Mouse (Mus musculus): Measurements from ENCODE around the gene Cbx5. TPM values are rescaled to one million over a fixed set of nuclear protein-coding genes. Genes with fewer than 3 reads are reported as not detected.
"Not testable (repeated sequence)": the region's sequence is repeated elsewhere in the genome, so short reads cannot be mapped to it uniquely, and the experiment has no call there.

The Cbx5 gene
- polyA plus RNA-seq, 1 experiment from 2014 or later = 70.4 TPM

- Histone ChIP-seq H3K4me2 (ENCODE audit: low read depth, low read length) (no peak overlapping the region), H3K4me3 (ENCODE audit: low read length) (no peak overlapping the region), H3K27me3 (replicated peaks; ENCODE audit: control insufficient read depth, insufficient read depth, low read length) (no peaks in the 10 kb centered on the region), H3K4me1 (ENCODE audit: control insufficient read depth, insufficient read depth, low read length) (peaks cover 17% of the 10 kb centered on the region), H3K9ac (ENCODE audit: low read depth, low read length) (no peak overlapping the region), H3K27ac (ENCODE audit: low read length) (no peak overlapping the region), H3K36me3 (ENCODE audit: control insufficient read depth, insufficient read depth, low read length) (peaks cover 4% of the 10 kb centered on the region), H3K9me3 (ENCODE audit: control insufficient read depth, low read length) (no peaks in the 10 kb centered on the region)
- WGBS = 94% methylated on average over 1 of the region's 1 CpGs
- ATAC-seq = no peak
Measured at GRCm38 (mm10) chr15:103253352-103253751, 13.7 kb upstream of the Cbx5 start.

- Histone ChIP-seq H3K27me3 (replicated peaks; ENCODE audit: control insufficient read depth, insufficient read depth, low read length) (no peaks in the 10 kb centered on the region), H3K9ac (ENCODE audit: low read depth, low read length) (no peak overlapping the region), H3K27ac (ENCODE audit: low read length) (no peak overlapping the region), H3K4me3 (ENCODE audit: low read length) (no peak overlapping the region), H3K4me2 (ENCODE audit: low read depth, low read length) (no peak overlapping the region), H3K4me1 (ENCODE audit: control insufficient read depth, insufficient read depth, low read length) (peaks cover 11% of the 10 kb centered on the region), H3K9me3 (ENCODE audit: control insufficient read depth, low read length) (no peaks in the 10 kb centered on the region), H3K36me3 (ENCODE audit: control insufficient read depth, insufficient read depth, low read length) (peaks cover 7% of the 10 kb centered on the region)
- ATAC-seq = no peak
- WGBS = 73% methylated on average over 3 of the region's 3 CpGs
Measured at GRCm38 (mm10) chr15:103252660-103253059, 13.0 kb upstream of the Cbx5 start.

GRCm38 (mm10) chr15:103251595-103251994, 12.0 kb upstream of the Cbx5 start:
- Histone ChIP-seq H3K4me2 (ENCODE audit: low read depth, low read length) (no peak overlapping the region), H3K9me3 (ENCODE audit: control insufficient read depth, low read length) (no peaks in the 10 kb centered on the region), H3K4me1 (ENCODE audit: control insufficient read depth, insufficient read depth, low read length) (peaks cover 11% of the 10 kb centered on the region), H3K36me3 (ENCODE audit: control insufficient read depth, insufficient read depth, low read length) (peaks cover 10% of the 10 kb centered on the region), H3K27me3 (replicated peaks; ENCODE audit: control insufficient read depth, insufficient read depth, low read length) (no peaks in the 10 kb centered on the region), H3K27ac (ENCODE audit: low read length) (no peak overlapping the region), H3K4me3 (ENCODE audit: low read length) (no peak overlapping the region), H3K9ac (ENCODE audit: low read depth, low read length) (no peak overlapping the region)
- peak; percentile 32 for ATAC-seq
- WGBS = 30% methylated on average over 1 of the region's 1 CpGs

GRCm38 (mm10) chr15:103250195-103250740, 10.7 kb upstream of the Cbx5 start:
- 25% methylated on average over 2 of the region's 2 CpGs for WGBS
- H3K4me2 ChIP-seq (ENCODE audit: low read depth, low read length) = no peak overlapping the region
- no peak overlapping the region for H3K4me3 ChIP-seq (ENCODE audit: low read length)
- H3K4me1 ChIP-seq (ENCODE audit: control insufficient read depth, insufficient read depth, low read length) = peaks cover 8% of the 10 kb centered on the region
- H3K27ac ChIP-seq (ENCODE audit: low read length) = no peak overlapping the region
- H3K9me3 ChIP-seq (ENCODE audit: control insufficient read depth, low read length) = no peaks in the 10 kb centered on the region
- no peaks in the 10 kb centered on the region for H3K27me3 ChIP-seq (replicated peaks; ENCODE audit: control insufficient read depth, insufficient read depth, low read length)
- ATAC-seq = peak; percentile 10; the same call in 1 of the 2 replicates
- H3K36me3 ChIP-seq (ENCODE audit: control insufficient read depth, insufficient read depth, low read length) = peaks cover 17% of the 10 kb centered on the region
- H3K9ac ChIP-seq (ENCODE audit: low read depth, low read length) = no peak overlapping the region

- not testable (repeated sequence) for H3K27ac ChIP-seq (ENCODE audit: low read length); H3K9ac ChIP-seq (ENCODE audit: low read depth, low read length); H3K9me3 ChIP-seq (ENCODE audit: control insufficient read depth, low read length); H3K4me1 ChIP-seq (ENCODE audit: control insufficient read depth, insufficient read depth, low read length); H3K27me3 ChIP-seq (replicated peaks; ENCODE audit: control insufficient read depth, insufficient read depth, low read length); ATAC-seq; H3K4me3 ChIP-seq (ENCODE audit: low read length); H3K4me2 ChIP-seq (ENCODE audit: low read depth, low read length)
- whole genome bisulfite sequencing = 91% methylated on average over 6 of the region's 6 CpGs
- peaks cover 17% of the 10 kb centered on the region for H3K36me3 ChIP-seq (ENCODE audit: control insufficient read depth, insufficient read depth, low read length)
Measured at GRCm38 (mm10) chr15:103249511-103249910, 9.9 kb upstream of the Cbx5 start.

- ATAC-seq = 0 out of 2 replicates have a peak, but pooled peaks have one; percentile 10
Measured at GRCm38 (mm10) chr15:103248401-103249313, 9.0 kb upstream of the Cbx5 start.

GRCm38 (mm10) chr15:103247782-103248400, 8.3 kb upstream of the Cbx5 start:
- H3K36me3 ChIP-seq (ENCODE audit: control insufficient read depth, insufficient read depth, low read length) = peaks cover 20% of the 10 kb centered on the region
- no peak overlapping the region for H3K4me3 ChIP-seq (ENCODE audit: low read length)
- H3K9me3 ChIP-seq (ENCODE audit: control insufficient read depth, low read length) = no peaks in the 10 kb centered on the region
- peaks cover 10% of the 10 kb centered on the region for H3K4me1 ChIP-seq (ENCODE audit: control insufficient read depth, insufficient read depth, low read length)
- H3K4me2 ChIP-seq (ENCODE audit: low read depth, low read length) = no peak overlapping the region
- H3K27ac ChIP-seq (ENCODE audit: low read length) = no peak overlapping the region
- H3K9ac ChIP-seq (ENCODE audit: low read depth, low read length) = no peak overlapping the region
- no peak for ATAC-seq
- H3K27me3 ChIP-seq (replicated peaks; ENCODE audit: control insufficient read depth, insufficient read depth, low read length) = no peaks in the 10 kb centered on the region

More at GRCm38 (mm10) chr15:103248401-103249313, 9.0 kb upstream of the Cbx5 start:
- Histone ChIP-seq H3K4me3 (ENCODE audit: low read length) (no peak overlapping the region), H3K27me3 (replicated peaks; ENCODE audit: control insufficient read depth, insufficient read depth, low read length) (no peaks in the 10 kb centered on the region), H3K4me1 (ENCODE audit: control insufficient read depth, insufficient read depth, low read length) (peaks cover 7% of the 10 kb centered on the region; the same call in 1 of the 2 replicates), H3K36me3 (ENCODE audit: control insufficient read depth, insufficient read depth, low read length) (peaks cover 17% of the 10 kb centered on the region), H3K4me2 (ENCODE audit: low read depth, low read length) (no peak overlapping the region), H3K9ac (ENCODE audit: low read depth, low read length) (no peak overlapping the region), H3K27ac (ENCODE audit: low read length) (no peak overlapping the region), H3K9me3 (ENCODE audit: control insufficient read depth, low read length) (no peaks in the 10 kb centered on the region)
- WGBS = 83% methylated on average over 28 of the region's 28 CpGs

- WGBS = 84% methylated on average over 9 of the region's 9 CpGs
- no peak overlapping the region for H3K4me3 ChIP-seq (ENCODE audit: low read length)
- H3K4me1 ChIP-seq (ENCODE audit: control insufficient read depth, insufficient read depth, low read length) = peaks cover 17% of the 10 kb centered on the region
- peaks cover 22% of the 10 kb centered on the region for H3K36me3 ChIP-seq (ENCODE audit: control insufficient read depth, insufficient read depth, low read length)
- H3K9ac ChIP-seq (ENCODE audit: low read depth, low read length) = no peak overlapping the region
- no peak overlapping the region for H3K4me2 ChIP-seq (ENCODE audit: low read depth, low read length)
- ATAC-seq = no peak
- no peaks in the 10 kb centered on the region for H3K27me3 ChIP-seq (replicated peaks; ENCODE audit: control insufficient read depth, insufficient read depth, low read length)
- H3K27ac ChIP-seq (ENCODE audit: low read length) = no peak overlapping the region
- no peaks in the 10 kb centered on the region for H3K9me3 ChIP-seq (ENCODE audit: control insufficient read depth, low read length)
Measured at GRCm38 (mm10) chr15:103247078-103247781, 7.6 kb upstream of the Cbx5 start.

- Histone ChIP-seq H3K4me3 (ENCODE audit: low read length) (no peak overlapping the region), H3K4me2 (ENCODE audit: low read depth, low read length) (no peak overlapping the region), H3K36me3 (ENCODE audit: control insufficient read depth, insufficient read depth, low read length) (peaks cover 22% of the 10 kb centered on the region), H3K9ac (ENCODE audit: low read depth, low read length) (no peak overlapping the region), H3K27ac (ENCODE audit: low read length) (no peak overlapping the region), H3K9me3 (ENCODE audit: control insufficient read depth, low read length) (no peaks in the 10 kb centered on the region), H3K27me3 (replicated peaks; ENCODE audit: control insufficient read depth, insufficient read depth, low read length) (no peaks in the 10 kb centered on the region), H3K4me1 (ENCODE audit: control insufficient read depth, insufficient read depth, low read length) (peaks cover 19% of the 10 kb centered on the region)
- WGBS = 71% methylated on average over 6 of the region's 6 CpGs
- no peak for ATAC-seq
Measured at GRCm38 (mm10) chr15:103245616-103246015, 6.0 kb upstream of the Cbx5 start.
